Mouse (Mus musculus) CD4-positive, CD25-positive, alpha-beta regulatory T cell, adult 2 months (primary cell): ENCODE results near the gene Garnl3.
A peak's percentile ranks its signal among the peaks of the same experiment; 100 is the strongest.

Experiments used
- DNase-seq: peaks from one replicate; pipeline ENCODE4 v3.0.0-alpha.2; 2012; ENCODE audit warnings: low read depth, low spot score

The Garnl3 gene

DNA sequence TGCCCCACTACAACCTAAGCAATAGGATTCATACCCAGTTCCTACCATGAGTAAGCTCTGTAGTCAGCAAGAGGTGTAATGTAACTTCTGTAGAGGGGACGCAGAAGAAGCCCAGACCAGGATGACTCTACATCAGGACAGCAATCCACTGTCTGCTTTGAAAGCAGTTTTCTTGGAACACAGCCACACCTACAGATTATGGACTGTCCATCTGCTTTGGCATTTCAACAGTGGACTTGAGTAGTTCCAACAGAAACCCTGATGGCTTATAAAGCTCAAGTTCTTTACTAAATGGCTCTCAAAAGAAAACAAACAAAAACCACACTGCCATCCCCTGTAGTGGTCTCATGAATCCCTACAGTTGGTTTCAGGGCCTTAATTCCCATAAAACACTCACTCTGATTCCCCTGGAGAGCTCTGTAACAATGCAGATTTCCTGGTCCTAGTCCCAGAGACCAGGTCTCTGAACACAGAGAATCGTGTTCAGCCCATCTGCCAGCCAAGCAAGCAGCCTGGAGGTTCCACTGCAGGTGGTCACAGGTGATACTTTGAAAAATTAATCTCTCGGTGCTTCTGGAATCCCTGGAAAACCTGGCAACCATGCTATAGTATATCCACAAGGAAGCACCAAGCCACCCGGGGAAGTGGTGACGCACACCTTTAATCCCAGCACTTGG lies 42.0 kb downstream of the Garnl3 start:
- no peak for DNase-seq

DNA sequence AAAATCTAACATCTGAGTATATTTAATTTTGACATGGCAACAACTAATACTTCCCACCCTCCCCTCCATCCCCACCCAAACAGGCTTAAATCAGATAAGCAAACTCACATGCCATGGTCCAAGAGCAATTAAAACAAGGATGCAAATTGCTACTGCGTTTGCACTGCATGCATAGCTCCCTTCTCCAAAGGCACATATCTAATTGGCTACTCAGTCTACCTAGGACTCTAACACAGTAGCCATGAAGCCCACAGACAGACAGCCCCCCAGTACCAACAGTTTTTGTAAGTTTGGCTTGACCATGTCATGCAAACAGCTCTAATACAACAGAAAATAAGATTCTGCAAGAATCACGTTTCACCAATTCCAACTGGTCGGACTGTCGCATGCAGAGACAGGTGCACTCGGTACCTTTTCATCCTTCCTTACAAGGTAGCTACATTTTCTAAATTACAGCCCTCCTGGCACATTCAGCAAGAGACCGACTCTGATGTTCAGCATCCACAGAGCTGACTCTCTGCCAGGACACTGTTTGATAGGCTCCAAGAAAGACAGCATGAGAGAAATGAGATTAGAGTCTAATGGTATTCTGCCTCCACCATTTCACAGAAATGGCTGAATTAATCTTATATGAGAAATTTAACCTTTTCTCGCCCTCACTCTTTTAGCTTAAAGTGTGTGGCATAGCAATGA lies 44.6 kb downstream of the Garnl3 start:
- no peak for DNase-seq

DNA sequence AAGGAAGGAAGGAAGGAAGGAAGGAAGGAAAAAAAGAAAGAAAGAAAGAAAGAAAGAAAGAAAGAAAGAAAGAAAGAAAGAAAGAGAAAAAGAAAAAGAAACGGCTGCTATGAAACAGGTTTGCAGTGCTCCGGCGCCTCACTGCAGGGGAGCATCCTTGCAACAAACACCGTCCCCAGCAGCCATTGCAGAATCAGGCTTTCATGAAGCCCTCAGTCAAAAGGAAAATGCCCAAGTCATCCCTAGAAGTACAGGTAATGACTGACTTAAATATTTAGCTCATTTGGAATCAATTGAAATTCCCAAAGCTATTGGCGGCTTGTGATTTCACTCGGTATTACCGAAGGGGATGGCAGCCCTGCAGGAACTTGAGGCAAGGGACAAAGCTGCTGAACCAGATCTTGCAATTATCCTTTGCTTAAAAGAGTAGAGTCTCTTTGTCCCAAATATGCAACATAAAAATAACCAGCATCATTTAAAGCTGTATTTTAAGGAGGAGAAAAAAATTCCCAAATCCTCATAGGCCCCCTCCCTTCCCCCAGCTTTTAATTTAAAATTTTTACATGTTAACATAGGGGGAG lies 45.3 kb downstream of the Garnl3 start:
- DNase-seq: no peak

DNA sequence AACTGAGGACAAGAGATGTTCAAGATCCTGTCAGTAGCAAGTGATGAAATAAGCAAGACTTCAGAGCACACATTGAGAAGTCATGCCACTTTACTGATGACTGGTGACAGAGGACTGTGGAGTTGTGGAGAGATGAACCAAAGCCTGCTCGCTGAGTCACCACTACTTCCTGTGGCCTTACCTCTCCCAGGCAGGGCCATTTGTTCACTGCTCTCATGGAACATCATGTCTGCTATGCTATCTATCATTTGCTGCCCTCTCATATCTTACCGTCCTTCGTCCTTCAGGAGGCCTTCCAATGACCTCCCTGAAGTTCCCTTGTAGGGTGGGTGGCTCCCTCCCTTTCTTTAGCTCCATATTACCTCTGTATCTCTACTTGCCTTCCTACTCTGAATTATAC lies 47.2 kb downstream of the Garnl3 start:
- DNase-seq: no peak

DNA sequence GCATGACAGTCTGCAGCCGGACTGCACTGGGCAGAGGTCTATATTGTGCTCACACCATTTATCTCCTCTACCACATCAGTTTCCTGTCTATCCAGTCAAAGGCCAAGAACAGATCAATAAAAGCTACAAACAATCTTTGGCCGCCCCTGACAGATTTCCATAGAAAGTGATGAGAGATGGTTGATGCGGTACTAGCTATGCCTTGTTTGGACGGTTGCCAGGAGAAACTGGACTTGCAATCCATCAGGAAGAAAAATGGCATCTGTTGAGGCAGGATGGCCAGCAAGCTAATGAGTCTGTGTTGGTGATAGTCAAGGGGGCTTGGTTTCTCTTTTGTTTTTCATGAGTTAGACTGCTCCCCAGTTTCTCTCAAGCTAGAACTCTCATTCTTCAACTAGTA lies 51.3 kb downstream of the Garnl3 start:
- no peak for DNase-seq

DNA sequence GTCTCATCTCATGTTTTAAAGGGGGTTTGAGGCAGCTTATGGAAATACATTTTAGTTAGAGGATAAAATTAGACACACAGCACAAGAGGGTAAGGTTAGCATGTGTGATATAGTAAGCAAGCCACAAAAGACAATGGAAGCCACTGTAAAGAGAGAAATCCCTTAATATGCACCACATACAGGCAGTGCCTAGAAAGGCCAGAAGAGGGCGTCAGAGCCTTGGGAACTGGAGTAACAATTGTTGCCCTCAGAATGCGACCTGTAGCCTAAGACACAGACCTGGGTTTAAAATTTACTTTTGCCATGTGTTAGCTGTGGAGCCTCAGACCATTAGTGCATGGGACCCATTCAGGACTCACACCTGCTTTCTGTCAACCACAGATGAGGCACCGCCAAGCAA lies 54.2 kb downstream of the Garnl3 start:
- peak; percentile 19 for DNase-seq

DNA sequence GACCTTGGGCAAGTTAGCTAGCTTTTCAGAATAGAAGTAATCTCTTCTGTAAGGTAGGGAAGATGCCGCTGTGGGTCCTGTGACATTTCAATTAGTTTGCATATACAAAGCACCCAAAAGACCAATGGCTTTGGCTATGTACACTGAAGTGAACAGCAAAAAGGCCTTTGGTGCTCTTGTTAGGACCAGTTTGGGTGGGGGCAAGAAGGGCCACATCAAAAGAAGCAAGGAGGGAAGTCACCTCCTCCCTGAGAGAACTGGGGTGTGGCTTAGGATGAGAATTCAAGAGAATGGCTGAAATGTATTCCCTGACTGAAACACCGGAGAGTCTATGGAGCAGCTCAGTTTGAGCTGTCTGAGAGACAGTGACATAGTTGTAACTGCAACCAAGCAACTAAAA lies 56.5 kb downstream of the Garnl3 start:
- no peak for DNase-seq

DNA sequence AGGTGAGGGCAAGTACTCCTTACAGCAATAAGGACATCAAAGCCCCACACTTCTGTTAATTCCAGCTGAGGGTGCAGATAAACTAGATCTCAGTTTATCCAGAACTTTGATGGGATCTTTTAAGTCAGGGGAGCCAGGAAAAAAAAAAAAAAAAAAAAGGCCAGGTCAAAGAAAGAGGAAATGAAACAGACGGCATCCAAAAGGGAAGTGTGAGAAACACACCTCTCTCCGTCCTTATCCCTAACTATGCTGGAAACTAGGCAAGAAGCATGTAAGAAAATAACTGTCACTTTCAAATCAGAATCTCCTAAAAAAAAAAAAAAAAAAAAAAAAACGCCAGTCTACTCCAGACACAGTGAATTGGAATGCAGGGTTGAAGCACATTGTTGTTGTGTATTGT lies 57.3 kb downstream of the Garnl3 start:
- no peak for DNase-seq

DNA sequence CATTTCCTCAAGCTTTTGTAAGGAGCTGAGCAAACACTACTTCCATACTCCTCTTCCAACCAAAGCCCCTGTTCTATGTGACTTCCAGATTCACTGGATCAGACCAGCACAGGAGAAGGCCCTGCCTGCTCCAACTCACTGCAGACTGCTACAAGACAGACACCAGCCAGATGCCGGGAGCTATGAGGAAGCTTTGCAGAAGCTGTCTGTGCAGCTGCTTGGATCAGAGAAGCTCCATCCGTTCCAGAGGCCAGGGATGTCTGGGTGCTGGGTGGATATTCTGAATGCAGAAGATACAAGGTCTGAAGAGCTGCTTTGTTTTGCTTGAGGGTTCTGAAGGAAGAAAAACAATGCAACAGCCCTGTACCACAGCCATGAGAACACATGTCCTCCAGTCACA lies 59.1 kb downstream of the Garnl3 start:
- no peak for DNase-seq

DNA sequence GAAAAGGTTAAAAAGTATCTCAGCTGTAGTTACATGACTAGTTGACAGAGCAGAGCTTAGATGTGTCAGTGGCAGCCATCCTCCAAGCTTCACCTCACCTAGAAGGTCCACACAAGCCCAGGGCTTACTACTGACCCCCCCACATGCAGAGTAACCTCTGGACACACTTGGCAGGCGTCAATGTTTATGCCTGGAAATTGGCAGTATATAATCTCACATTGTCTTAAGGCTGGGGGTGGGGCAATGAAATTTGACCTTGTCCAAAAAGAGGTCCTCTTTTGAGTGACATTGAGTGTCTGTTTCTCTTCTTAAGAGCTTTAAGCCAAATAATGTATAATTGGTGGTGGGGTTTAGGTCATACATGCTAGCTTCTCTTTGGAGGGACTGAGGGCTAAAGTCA lies 65.8 kb downstream of the Garnl3 start:
- no peak for DNase-seq

DNA sequence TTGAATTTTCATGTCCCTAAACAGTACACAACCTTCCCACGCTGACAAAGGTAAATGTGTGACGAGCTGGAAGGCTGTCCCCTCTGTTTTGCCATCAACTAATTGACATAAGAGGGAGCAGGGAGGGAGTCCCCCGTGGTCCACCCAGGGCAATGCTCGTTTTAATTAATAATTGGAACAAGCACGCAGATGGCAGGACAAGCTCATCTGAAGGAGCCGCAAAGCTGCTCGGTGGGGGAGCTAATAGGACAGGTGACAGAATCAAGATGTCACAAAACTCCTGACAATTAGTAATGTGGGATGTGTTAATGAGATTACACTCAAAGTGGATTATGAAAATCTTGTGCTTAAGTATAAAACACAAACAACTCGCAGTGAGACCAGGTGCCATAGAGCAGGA lies 68.7 kb downstream of the Garnl3 start:
- DNase-seq: no peak

DNA sequence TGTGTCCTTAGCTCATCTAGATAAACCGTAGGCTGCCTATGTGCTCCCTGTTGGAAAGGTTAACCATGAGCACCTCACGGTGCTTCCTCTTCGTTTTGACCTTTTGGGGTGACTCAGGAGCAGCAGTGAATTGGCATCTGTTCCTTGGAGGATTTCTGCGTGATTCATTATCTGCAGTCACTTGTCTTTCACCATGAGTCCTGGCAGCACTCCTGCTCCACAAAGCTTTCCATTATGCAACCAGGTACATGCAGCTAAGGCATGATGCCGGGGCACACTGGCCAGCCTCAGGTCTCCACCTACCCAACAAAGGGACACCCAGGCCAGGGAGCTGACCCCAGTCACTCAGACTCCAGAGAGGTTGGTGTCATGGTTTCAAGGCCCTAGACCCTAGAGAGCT lies 72.5 kb downstream of the Garnl3 start:
- no peak for DNase-seq

DNA sequence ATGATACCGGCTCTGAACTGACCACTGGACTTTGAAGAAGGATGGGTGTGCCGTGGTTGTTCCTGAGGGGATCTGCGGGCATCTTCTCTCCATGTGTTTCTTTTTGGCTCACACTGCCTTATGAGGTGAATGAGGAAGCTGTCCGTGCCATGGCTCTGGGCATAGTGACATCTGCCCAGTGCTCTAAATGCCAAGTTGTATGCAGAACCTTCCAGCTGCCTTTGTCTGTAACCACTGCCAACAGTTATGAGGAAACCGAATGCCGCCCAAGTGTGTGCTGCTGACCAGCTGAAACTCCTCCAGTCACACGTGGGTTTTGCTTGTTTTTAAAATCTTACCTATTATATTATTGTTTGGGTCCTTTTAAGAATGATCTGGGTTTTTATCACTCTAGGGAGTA lies 73.9 kb downstream of the Garnl3 start:
- no peak for DNase-seq

DNA sequence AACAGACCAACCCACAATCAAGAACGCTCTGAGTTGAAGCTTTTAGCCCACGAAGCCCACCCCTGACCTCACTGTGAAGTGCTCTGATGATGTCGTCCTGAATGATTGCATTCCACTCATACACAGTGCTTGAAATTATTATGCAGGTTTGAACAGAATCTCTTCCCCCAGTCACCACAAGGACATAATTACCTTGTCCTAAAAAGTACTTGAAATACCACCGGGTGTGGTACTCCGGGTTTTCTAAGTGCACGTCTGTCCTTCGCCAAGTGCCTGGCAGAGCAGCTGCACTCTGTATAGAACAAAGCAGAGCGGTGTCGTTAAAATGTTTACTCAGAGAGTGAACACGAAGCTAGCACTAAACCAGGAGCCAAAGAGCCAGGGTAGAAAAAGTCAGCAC lies 77.5 kb downstream of the Garnl3 start:
- DNase-seq: no peak

DNA sequence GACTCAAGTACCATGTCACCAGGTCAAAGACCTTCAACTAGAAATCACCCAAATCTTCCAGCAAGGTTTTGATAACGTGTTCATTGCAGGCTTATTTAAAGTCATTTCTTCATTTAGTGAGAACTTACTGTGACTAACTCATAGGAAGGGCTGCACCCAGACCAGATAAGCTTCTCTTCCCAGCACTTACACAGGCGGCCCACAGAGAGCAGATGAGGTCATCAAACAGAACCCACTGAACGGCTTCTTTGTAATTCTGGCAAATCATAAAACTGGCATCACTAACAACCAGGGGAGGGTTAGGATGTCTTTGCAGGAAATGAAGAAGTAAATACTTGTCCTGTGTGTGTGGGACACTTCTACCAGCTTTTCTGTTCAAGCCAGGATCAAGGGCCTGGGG lies 84.1 kb downstream of the Garnl3 start:
- no peak for DNase-seq

DNA sequence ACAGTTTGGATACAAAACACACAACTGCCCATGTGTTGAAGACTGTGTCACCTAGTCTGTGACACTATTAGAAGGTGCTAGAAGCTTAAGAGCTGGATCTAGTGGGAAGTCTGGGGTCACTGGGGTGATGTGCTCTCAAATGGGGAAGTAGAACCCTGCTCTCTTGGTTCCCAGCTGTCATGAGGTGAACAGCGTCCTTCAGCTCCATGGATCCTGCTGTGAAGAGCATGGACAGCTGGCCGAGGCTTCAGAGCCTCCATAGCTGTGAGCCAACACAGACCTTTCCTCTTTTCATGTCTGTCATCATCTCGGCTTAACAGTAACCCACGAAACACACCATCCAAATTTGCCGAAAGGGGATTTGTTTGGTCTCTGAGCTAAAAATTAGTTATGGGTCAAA lies 84.5 kb downstream of the Garnl3 start:
- no peak for DNase-seq

DNA sequence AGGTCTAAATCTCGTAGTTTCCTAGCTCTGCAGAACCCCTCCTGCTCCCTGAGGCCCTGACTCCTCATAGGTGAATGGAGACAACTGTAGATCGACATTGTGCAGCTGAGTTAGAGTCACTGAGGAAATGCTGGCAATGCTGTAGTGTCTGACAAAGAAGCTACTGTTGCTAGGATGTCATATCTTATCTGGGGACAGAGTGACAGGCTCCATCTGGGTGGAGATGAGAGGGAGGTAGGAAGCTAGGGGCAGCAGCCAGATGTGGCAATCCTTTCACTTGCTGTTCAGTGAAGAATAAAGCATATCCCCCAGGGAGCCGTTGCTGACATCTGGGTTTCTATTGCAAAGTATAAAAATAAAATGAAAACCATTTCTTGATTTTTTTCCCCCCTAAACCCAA lies 85.6 kb downstream of the Garnl3 start:
- DNase-seq: no peak

DNA sequence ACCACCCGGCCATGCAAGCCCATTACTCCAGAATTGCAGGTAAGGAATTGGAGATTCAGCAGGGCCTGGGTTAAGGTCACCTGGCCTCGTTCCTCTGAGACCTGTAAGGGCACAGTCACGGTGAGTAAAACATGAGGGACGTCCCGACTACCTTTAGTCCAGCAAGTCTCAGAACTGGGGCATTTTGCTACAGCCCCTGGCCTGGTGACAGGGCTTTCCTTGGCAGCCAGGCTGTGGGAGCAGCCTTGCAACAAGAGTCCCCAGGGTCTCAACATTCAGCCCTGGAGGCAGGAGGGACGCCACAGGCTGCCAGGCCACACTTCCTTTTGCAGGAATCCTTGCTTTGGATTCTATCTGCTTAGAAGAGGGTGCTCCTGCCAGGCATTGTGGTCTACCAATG lies 88.7 kb downstream of the Garnl3 start:
- DNase-seq: no peak

DNA sequence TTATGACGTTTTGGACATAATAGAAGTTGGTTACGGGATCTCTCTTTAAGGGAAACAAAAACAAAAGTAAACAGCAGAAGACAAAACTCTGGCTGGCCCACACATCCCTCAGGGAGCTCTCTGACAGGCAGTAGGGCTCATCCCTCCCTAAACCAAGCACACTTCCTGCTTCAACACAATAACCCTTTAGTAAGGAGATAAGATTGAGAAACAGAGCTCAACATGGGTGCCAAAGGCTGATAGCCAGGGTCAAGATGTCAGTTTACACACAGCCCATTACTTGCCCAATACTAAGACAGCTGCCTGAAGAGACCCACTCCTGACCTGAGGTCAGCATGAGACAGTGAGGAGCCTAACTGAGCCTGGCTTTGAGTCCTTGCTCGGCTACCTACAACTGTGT lies 89.9 kb downstream of the Garnl3 start:
- no peak for DNase-seq

DNA sequence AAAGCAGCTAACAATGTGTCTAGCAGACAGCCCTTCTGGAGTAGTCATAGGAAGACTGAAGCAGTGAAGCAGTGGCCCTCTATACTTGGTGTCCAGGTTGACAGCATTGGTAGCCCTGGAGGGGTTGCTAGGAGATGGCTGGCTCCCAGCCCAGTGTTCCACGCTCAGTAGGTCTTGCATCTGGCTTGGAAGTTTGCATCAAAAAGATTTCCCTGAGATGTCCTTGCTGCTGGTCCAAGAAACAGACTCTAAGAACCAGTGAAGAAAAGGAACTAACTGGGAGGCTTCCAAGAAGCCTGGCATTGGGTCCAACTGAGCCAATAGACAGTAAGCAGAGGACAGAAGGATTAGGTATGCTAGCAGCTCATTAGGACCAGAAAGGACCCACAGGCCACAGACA lies 94.0 kb downstream of the Garnl3 start:
- DNase-seq: no peak

DNA sequence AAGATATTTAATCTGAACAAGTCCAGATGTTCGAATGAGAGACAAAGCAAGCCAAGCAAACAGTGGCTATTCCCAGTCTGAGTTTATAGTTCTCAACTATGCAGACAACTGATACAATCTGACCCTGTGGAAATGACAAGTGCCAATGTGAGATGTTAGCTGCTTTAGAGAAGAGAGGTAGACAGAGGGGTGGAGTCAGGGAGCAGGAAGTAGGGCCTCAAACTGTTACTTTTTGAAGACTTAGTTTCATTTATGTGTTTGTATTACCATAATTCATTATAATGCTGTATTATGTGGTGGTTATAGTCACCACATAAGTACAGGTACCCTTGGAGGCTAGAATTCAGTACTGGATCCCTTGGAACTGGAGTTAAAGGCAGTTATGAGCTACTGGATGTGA lies 96.2 kb downstream of the Garnl3 start:
- peak; percentile 51 for DNase-seq

DNA sequence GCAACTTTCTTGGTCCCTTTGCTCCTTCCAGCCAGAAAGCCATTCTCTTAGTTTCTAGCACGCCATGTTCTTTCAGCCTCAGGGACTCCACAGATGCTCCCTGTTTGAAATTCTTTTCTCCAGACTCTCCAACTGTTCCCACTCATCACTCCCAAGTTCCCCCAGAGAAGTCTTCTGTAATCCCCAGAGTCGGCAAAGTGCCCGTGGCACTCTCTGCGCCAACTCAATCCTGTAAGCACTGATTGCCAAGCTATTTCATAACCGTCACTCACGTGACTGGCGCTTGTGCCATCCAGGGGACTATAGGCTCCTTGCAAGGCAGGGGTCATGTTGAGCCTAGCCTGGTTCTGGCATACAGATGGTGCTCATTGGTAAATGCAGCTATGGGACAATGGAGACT lies 98.2 kb downstream of the Garnl3 start:
- DNase-seq: no peak

DNA sequence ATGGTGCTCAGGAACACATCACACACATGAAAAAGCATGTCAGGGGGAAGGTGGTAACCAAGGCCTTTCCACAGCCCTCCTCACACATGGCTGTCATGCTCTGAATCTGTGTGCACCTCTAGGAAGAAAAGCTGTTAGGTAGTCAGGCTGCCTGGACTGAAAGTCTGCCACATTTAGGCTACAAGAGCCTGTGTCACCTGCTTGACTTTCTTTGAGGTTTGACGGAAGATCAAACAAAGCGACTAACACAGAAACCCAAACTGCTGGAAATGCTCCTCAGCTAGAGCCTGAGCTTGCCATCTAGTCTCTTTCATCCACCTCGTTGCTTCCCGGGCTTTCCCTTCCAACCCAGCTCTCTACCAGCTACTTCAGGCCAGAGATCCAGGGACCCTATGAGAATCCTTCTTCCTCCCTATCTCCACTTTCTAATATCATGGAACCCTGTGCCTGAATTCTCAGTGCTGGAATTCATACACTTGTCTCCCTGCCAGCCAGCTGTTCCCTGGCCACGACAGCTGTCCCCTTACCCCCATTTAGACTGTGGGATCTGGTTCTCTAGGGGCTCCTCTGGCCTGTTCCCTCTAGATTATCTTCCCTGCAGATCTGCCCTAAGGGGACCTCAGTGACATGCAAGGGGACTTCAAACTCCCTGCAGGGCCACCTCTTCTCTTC lies 98.9 kb downstream of the Garnl3 start:
- peak; percentile 33 for DNase-seq
